Mouse (Mus musculus): ENCODE data around the gene Elovl7. TPM values are rescaled to one million over a fixed set of nuclear protein-coding genes. Genes with fewer than 3 reads are reported as not detected.

Gene Elovl7
- polyA plus RNA-seq, 1 experiment = not detected

- TF ChIP-seq CTCF (IDR thresholded peaks at IDR 0.05; ENCODE audit: insufficient read depth, low read depth, low read length) (no peak), POLR2A (IDR thresholded peaks at IDR 0.05; ENCODE audit: insufficient read depth, low read depth, low read length) (no peak)
- WGBS = 98% methylated on average over 2 of the region's 2 CpGs
- Histone ChIP-seq H3K4me1 (ENCODE audit: control insufficient read depth, insufficient read depth, low read length) (no peaks in the 10 kb centered on the region), H3K27ac (ENCODE audit: insufficient read depth, low read depth, low read length) (no peak overlapping the region), H3K4me3 (ENCODE audit: insufficient read depth, low read depth, low read length) (no peak overlapping the region)
Observed at GRCm38 (mm10) chr13:108284312-108284711, 70.1 kb downstream of the Elovl7 start.

- 77% methylated on average over 3 of the region's 3 CpGs for WGBS
- TF ChIP-seq CTCF (IDR thresholded peaks at IDR 0.05; ENCODE audit: insufficient read depth, low read depth, low read length) (no peak), POLR2A (IDR thresholded peaks at IDR 0.05; ENCODE audit: insufficient read depth, low read depth, low read length) (no peak)
- Histone ChIP-seq H3K4me1 (ENCODE audit: control insufficient read depth, insufficient read depth, low read length) (no peaks in the 10 kb centered on the region), H3K27ac (ENCODE audit: insufficient read depth, low read depth, low read length) (no peak overlapping the region), H3K4me3 (ENCODE audit: insufficient read depth, low read depth, low read length) (no peak overlapping the region)
Observed at GRCm38 (mm10) chr13:108287953-108288352, 73.7 kb downstream of the Elovl7 start.

GRCm38 (mm10) chr13:108289436-108289835 is 75.2 kb downstream of the Elovl7 start:
- Histone ChIP-seq H3K4me3 (ENCODE audit: insufficient read depth, low read depth, low read length) (no peak overlapping the region), H3K4me1 (ENCODE audit: control insufficient read depth, insufficient read depth, low read length) (no peaks in the 10 kb centered on the region), H3K27ac (ENCODE audit: insufficient read depth, low read depth, low read length) (no peak overlapping the region)
- TF ChIP-seq POLR2A (IDR thresholded peaks at IDR 0.05; ENCODE audit: insufficient read depth, low read depth, low read length) (no peak), CTCF (IDR thresholded peaks at IDR 0.05; ENCODE audit: insufficient read depth, low read depth, low read length) (no peak)
- 40% methylated on average over 3 of the region's 3 CpGs for WGBS

DNA sequence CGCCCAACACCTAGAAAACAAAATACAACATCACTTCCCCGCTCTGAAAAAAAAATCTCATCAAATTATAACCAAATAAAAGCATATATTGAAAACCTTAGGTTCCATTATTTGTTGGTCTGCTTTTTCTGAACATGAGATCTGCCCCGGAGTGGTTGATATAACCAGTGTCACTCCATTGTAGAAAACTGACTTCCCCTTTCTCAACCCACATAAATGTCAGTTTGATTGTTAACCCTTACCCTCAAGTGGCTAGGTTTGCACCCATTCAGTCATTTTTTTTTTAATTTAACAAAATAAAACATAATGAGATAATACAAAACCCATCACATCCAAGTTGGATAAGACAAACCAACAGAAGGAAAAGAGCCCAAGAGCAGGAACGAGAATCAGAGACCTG is 76.1 kb downstream of the Elovl7 start:
- TF ChIP-seq CTCF (IDR thresholded peaks at IDR 0.05; ENCODE audit: insufficient read depth, low read depth, low read length) (no peak), POLR2A (IDR thresholded peaks at IDR 0.05; ENCODE audit: insufficient read depth, low read depth, low read length) (no peak)
- Histone ChIP-seq H3K4me3 (ENCODE audit: insufficient read depth, low read depth, low read length) (no peak overlapping the region), H3K27ac (ENCODE audit: insufficient read depth, low read depth, low read length) (no peak overlapping the region), H3K4me1 (ENCODE audit: control insufficient read depth, insufficient read depth, low read length) (no peaks in the 10 kb centered on the region)
- 91% methylated on average over 4 of the region's 4 CpGs for WGBS

DNA sequence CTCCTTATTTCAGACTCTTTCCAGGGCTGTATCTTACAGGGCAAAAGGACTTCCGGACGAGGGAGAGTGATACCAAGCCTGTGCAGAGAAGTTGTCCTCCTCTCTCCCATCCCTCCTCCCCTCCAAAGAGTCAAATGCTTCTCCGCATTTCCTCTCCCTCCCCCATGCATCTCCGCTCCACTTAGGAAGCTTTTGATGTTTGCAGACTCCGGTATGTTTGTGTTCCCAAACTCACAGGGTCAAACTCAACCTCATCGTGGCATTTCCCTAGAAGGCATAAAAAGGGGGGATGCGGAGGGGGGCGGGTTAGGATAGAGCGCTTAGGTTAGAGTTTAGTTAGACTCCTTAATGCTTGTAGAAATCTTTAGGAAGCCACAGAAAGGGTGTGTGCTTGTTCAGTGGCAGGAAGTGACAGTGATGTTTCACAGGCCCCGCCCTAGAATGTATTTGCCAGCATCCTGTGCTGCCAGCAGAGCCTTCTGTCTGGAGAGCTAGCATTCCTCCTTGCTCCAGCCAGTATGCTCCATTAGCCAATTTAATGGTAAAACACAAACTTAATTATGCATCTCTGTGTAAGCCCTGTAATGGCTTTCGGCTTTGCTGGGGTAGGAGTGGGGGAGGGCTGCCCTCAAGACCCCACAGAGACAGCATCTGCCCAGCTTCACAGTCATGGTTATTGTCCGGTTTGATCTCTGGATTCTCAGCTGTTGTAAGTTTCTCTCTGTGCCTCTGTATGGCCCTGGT is 83.3 kb downstream of the Elovl7 start:
- WGBS = 34% methylated on average over 12 of the region's 12 CpGs
- no peak overlapping the region for H3K27ac ChIP-seq (ENCODE audit: insufficient read depth, low read depth, low read length)
- peaks cover 10% of the 10 kb centered on the region for H3K4me1 ChIP-seq (ENCODE audit: control insufficient read depth, insufficient read depth, low read length)
- TF ChIP-seq POLR2A (IDR thresholded peaks at IDR 0.05; ENCODE audit: insufficient read depth, low read depth, low read length) (no peak), CTCF (IDR thresholded peaks at IDR 0.05; ENCODE audit: insufficient read depth, low read depth, low read length) (no peak)
- H3K4me3 ChIP-seq (ENCODE audit: insufficient read depth, low read depth, low read length) = peak overlapping the region; percentile 14; the same call in 1 of the 2 replicates

- no peak for TF ChIP-seq POLR2A (IDR thresholded peaks at IDR 0.05; ENCODE audit: insufficient read depth, low read depth, low read length)
- TF ChIP-seq CTCF (IDR thresholded peaks at IDR 0.05; ENCODE audit: insufficient read depth, low read depth, low read length) = no peak
- Histone ChIP-seq H3K27ac (ENCODE audit: insufficient read depth, low read depth, low read length) (no peak overlapping the region), H3K4me3 (ENCODE audit: insufficient read depth, low read depth, low read length) (no peak overlapping the region), H3K4me1 (ENCODE audit: control insufficient read depth, insufficient read depth, low read length) (peaks cover 10% of the 10 kb centered on the region)
- 77% methylated on average over 5 of the region's 5 CpGs for WGBS
Observed at GRCm38 (mm10) chr13:108298241-108298640, 84.0 kb downstream of the Elovl7 start.

- WGBS = 32% methylated on average over 5 of the region's 5 CpGs
- H3K27ac ChIP-seq (ENCODE audit: insufficient read depth, low read depth, low read length) = no peak overlapping the region
- peaks cover 10% of the 10 kb centered on the region for H3K4me1 ChIP-seq (ENCODE audit: control insufficient read depth, insufficient read depth, low read length)
- no peak for TF ChIP-seq CTCF (IDR thresholded peaks at IDR 0.05; ENCODE audit: insufficient read depth, low read depth, low read length)
- no peak overlapping the region for H3K4me3 ChIP-seq (ENCODE audit: insufficient read depth, low read depth, low read length)
Observed at GRCm38 (mm10) chr13:108300346-108300950, 86.2 kb downstream of the Elovl7 start.

DNA sequence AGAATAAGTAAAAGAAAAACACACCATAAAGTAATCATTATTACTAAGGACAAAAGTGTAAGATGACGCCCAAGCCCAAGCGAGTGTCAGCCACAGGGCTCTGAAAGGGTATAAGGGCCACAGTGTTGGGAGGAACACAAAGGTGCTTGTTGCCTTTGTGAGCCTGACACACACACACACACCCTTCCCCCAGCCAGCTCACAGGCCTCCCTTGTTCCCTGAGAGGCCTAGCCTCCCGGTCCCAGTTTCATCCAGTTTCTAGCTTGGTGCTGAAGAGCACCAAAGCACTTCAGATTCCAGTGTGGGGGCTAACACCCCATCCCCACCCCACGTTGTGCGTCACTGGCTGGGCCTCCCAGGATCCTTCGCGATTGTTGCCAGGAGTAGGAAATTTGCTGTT is 87.2 kb downstream of the Elovl7 start:
- WGBS = 59% methylated on average over 7 of the region's 7 CpGs
- H3K27ac ChIP-seq (ENCODE audit: insufficient read depth, low read depth, low read length) = no peak overlapping the region

GRCm38 (mm10) chr13:108302957-108303675 is 88.9 kb downstream of the Elovl7 start:
- H3K4me3 ChIP-seq (ENCODE audit: insufficient read depth, low read depth, low read length) = no peak overlapping the region
- TF ChIP-seq POLR2A (IDR thresholded peaks at IDR 0.05; ENCODE audit: insufficient read depth, low read depth, low read length) (no peak), CTCF (IDR thresholded peaks at IDR 0.05; ENCODE audit: insufficient read depth, low read depth, low read length) (no peak)
- WGBS = 87% methylated on average over 7 of the region's 7 CpGs
- 0 out of 2 replicates have a peak, but pooled peaks cover 7% of the 10 kb centered on the region for H3K4me1 ChIP-seq (ENCODE audit: control insufficient read depth, insufficient read depth, low read length)
- no peak overlapping the region for H3K27ac ChIP-seq (ENCODE audit: insufficient read depth, low read depth, low read length)

More for the DNA sequence above, 87.2 kb downstream of the Elovl7 start:
- no peak for TF ChIP-seq CTCF (IDR thresholded peaks at IDR 0.05; ENCODE audit: insufficient read depth, low read depth, low read length)
- no peak for TF ChIP-seq POLR2A (IDR thresholded peaks at IDR 0.05; ENCODE audit: insufficient read depth, low read depth, low read length)
- Histone ChIP-seq H3K4me1 (ENCODE audit: control insufficient read depth, insufficient read depth, low read length) (peaks cover 10% of the 10 kb centered on the region), H3K4me3 (ENCODE audit: insufficient read depth, low read depth, low read length) (no peak overlapping the region)

Data from olfactory bulb, adult 2 months (tissue).